Mouse (Mus musculus) neural tube, embryonic 14.5 days (tissue): ENCODE results near the gene Gm4767. TPM values are rescaled to one million over a fixed set of nuclear protein-coding genes. Genes with fewer than 3 reads are reported as not detected.
"Not testable (repeated sequence)": the region's sequence is repeated elsewhere in the genome, so short reads cannot be mapped to it uniquely, and the experiment has no call there.

Experiments used
- ATAC-seq: fragments of 200-750 bp; cut with Nextera tagmentation; 2 replicates; pipeline ENCODE4 v1.8.0; 2017; ENCODE audit warnings: low read depth, mild to moderate bottlenecking, moderate TSS enrichment, moderate library complexity
- H3K27ac ChIP-seq: fragments of 300-500 bp; sonication (generic); 2 replicates; pipeline ENCODE4 v1.5.1; 2014; ENCODE audit warnings: low read depth, mild to moderate bottlenecking, control low read depth, low read length, moderate library complexity, mixed read lengths
- H3K27me3 ChIP-seq: fragments of 300-500 bp; sonication (generic); 2 replicates; pipeline ENCODE4 v1.6.1; 2014; ENCODE audit warnings: low read length; ENCODE audit not compliant: control insufficient read depth, insufficient read depth
- H3K36me3 ChIP-seq: fragments of 300-500 bp; sonication (generic); 2 replicates; pipeline ENCODE4 v1.6.1; 2014; ENCODE audit warnings: low read length, mixed read lengths; ENCODE audit not compliant: control insufficient read depth, insufficient read depth
- H3K4me1 ChIP-seq: fragments of 300-500 bp; sonication (generic); 2 replicates; pipeline ENCODE4 v1.6.1; 2014; ENCODE audit warnings: low read length; ENCODE audit not compliant: control insufficient read depth, insufficient read depth
- H3K4me2 ChIP-seq: fragments of 300-500 bp; sonication (generic); 2 replicates; pipeline ENCODE4 v1.6.1; 2014; ENCODE audit warnings: mild to moderate bottlenecking, low read depth, low read length, control low read depth
- H3K4me3 ChIP-seq: fragments of 300-500 bp; sonication (generic); 2 replicates; pipeline ENCODE4 v1.5.1; 2014; ENCODE audit warnings: low read depth, low read length, control low read depth, mixed read lengths
- H3K9ac ChIP-seq: fragments of 300-500 bp; sonication (generic); replicated peaks from 2 replicates; pipeline ENCODE4 v1.6.1; 2014; ENCODE audit warnings: low read depth, mild to moderate bottlenecking, control low read depth, low read length, mixed read lengths
- H3K9me3 ChIP-seq: fragments of 300-500 bp; sonication (generic); 2 replicates; pipeline ENCODE4 v1.6.1; 2016; ENCODE audit warnings: low read length; ENCODE audit not compliant: control insufficient read depth
- WGBS: fragments of 180-500 bp; shearing (Covaris S2); extraction: QIAGEN DNeasy Blood & Tissue Kit; methylation state at CpG from one replicate; pipeline ENCODE4 v1.1.7; 2014; 5-methylcytosine and 5-hydroxymethylcytosine counted together
- polyA plus RNA-seq: library from polyadenylated mRNA; unstranded; fragments of >200 nt; fragmentation: Nextera tagmentation; extraction: Ambion mirVana; gene quantifications from 2 replicates; pipeline ENCODE4 v1.2.1, GENCODE M21; 2014

Gm4767 gene
- 4.5 and 5.7 TPM in 2 replicates for polyA plus RNA-seq

DNA sequence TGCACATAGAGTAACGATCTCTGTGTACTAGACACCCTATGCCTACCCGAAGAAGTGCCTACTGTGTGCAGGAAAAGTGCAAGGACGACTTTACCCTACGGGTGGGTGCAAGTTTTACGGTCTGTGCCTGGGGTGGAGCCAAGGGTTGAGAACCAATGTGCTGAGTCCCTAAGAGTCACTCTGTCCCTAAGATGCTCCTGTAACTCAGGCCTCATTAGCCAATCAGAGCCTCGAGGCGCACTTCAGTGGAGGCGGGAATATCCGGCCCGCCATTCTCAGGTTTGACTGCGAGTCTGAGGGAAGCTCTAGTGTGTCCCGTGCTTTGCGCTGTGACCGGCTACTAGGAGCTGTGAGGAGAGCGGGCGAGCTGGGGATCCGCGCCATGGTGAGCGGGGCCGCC is at the start of gene Gm4767:
Gene Gm4767 (plus strand): TSS at position 288 of the 400 bp plus-strand sequence.
- not testable (repeated sequence) for H3K27ac ChIP-seq, H3K9ac ChIP-seq, H3K4me3 ChIP-seq, H3K36me3 ChIP-seq, ATAC-seq, H3K4me1 ChIP-seq, H3K9me3 ChIP-seq, H3K27me3 ChIP-seq, H3K4me2 ChIP-seq
- 25% methylated on average over 8 of the region's 20 CpGs for WGBS

DNA sequence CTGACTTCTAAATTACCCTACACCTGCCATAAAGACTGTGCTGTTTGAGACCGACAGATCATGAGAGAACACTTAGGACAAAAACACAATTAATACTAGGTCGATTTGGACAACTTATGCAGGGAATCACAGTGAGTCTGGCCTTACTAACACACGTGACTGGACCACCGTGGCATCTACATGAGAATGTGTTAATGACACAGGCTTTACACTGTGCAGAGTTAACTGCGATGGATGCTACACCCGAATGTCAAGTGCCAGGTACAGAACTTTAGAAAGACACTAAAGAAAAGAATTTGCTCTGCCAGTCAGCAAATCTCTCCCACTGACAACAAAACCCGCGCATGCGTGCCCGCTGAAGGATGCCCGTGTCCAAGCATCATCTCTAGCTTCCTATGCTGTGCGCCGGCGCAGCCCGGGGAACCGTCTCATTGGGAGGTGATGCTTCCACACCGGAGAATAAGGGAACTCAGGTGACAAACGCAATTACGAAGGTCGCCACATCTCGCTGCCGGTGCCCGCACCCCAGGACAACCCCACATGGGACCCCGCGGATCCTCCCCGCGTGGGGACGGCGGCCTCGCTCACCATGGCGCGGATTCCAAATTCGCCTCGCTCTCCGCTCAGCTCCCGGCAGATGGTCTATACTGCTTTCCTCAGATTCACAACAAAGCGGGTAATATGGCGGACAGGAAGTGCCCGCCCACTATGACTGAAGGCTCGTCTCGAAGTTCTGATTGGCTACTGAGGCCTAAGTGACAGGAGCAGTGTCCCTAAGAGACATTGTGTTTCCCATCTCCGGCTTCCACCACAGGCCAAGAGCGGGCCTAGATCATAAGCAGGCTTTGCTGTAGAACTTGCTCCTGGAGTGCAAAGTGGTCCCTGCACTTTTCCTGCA is 41.2 kb upstream of the Gm4767 start, which contains the start of gene Gm3055:
Gene Gm3055 (minus strand): TSS at position 656 of the 898 bp plus-strand sequence.
- not testable (repeated sequence) for H3K9ac ChIP-seq, H3K4me1 ChIP-seq, H3K36me3 ChIP-seq, H3K4me2 ChIP-seq, H3K27me3 ChIP-seq, H3K27ac ChIP-seq, H3K9me3 ChIP-seq, H3K4me3 ChIP-seq
- ATAC-seq, result peak; percentile 99
- WGBS, result no CpG with 5 or more reads among the region's 43 CpGs

DNA sequence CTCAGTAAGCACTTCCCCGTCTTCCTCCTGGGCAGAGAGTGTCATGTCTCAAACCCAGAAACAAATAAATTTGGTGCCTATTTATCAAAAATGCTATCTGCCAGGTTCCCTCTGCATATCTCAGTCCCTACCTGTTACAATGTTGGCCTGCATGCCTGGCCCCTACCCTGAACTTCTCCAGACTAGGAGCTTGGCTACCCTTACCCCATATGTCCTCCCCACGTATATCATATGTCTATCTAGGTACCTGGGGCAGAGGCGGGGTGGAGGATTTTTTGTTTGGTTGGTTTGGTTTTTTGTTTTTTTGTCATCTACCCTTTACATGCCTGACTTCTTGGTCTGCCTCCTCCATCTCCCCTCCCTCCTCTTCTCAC is 40.6 kb upstream of the Gm4767 start:
- H3K4me2 ChIP-seq, H3K27ac ChIP-seq, H3K36me3 ChIP-seq, H3K9me3 ChIP-seq, H3K9ac ChIP-seq, H3K4me3 ChIP-seq, H3K4me1 ChIP-seq, H3K27me3 ChIP-seq: not testable (repeated sequence)
- ATAC-seq, result peak; percentile 45
- WGBS, result no CpG with 5 or more reads among the region's 3 CpGs

DNA sequence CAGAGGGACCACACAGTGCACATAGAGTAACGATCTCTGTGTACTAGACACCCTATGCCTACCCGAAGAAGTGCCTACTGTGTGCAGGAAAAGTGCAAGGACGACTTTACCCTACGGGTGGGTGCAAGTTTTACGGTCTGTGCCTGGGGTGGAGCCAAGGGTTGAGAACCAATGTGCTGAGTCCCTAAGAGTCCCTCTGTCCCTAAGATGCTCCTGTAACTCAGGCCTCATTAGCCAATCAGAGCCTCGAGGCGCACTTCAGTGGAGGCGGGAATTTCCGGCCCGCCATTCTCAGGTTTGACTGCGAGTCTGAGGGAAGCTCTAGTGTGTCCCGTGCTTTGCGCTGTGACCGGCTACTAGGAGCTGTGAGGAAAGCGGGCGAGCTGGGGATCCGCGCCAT is 34.2 kb downstream of the Gm4767 start:
- H3K36me3 ChIP-seq, H3K4me2 ChIP-seq, H3K4me3 ChIP-seq, H3K4me1 ChIP-seq, H3K27me3 ChIP-seq, H3K9ac ChIP-seq, H3K9me3 ChIP-seq, H3K27ac ChIP-seq: not testable (repeated sequence)
- peak; percentile 49; the same call in 1 of the 2 replicates for ATAC-seq
- WGBS, result no CpG with 5 or more reads among the region's 18 CpGs

DNA sequence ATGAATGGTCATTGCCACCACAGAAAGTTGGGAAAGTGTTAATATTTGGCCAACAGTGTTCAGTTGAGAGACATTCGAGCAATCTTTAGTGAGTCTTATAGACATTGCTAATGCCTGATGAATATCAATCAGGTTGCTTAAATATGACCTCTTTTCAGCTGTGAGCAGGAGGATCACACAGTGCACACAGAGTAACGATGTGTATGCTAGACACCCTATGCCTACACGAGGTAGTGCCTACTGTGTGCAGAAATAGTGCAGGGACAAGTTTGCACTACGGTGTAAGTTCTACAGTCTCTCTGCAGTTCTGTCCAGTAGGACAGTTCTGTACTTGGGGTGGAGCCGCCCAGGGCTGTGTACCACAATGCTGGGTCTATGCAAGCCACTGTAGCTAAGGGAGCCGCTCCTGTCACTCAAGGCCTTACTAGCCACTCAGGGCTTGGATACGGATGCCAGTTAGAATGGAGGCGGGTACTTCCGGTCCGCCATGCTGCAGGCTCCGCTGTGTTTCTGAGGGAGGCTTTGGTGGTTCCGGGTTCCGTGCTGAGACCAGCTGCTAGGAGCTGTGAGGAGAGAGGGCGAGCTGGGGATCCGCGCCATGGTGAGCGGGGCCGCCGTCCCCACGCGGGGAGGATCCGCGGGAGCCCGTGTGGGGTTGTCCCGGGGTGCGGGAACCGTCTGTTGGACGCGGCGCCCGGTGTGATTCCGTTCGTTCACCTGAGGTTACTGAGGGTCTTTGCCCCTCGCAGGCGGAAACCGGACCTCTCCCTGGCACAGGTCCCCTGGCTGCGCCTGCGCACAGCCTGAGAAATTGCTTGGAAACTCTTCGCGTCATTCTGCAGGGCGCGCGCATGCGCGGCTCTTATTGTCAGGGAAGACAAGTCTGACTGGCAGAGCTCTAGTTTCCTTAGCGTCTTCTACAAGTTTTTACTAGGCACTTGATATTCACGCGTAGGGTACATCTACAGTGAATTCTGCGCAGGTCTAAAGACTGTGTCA is 51.7 kb downstream of the Gm4767 start, which contains the start of gene Gm32687:
Gene Gm32687 (plus strand): TSS at position 526 of the 999 bp plus-strand sequence.
- not testable (repeated sequence) for H3K4me3 ChIP-seq, H3K9ac ChIP-seq, H3K9me3 ChIP-seq, H3K4me2 ChIP-seq, H3K27me3 ChIP-seq, H3K36me3 ChIP-seq, H3K27ac ChIP-seq, H3K4me1 ChIP-seq
- ATAC-seq, result peak; percentile 100
- WGBS, result 22% methylated on average over 4 of the region's 49 CpGs

Other genes starting within 250 kb of the Gm4767 start
- gene Tle2, start 237.6 kb upstream of the Gm4767 start, polyA plus RNA-seq, result 32.4 and 37.3 TPM in 2 replicates
- 5.0 and 6.6 TPM in 2 replicates for gene Tle6, start 211.1 kb upstream of the Gm4767 start, polyA plus RNA-seq
- 1.0 and 1.9 TPM in 2 replicates for gene BC025920, start 205.9 kb upstream of the Gm4767 start, polyA plus RNA-seq
- 48.9 and 53.6 TPM in 2 replicates for gene Sirt6, start 184.4 kb upstream of the Gm4767 start, polyA plus RNA-seq
- gene Ankrd24, start 183.6 kb upstream of the Gm4767 start, polyA plus RNA-seq, result 10.1 and 16.1 TPM in 2 replicates
- gene Gm10778, start 163.1 kb upstream of the Gm4767 start, polyA plus RNA-seq, result 7.4 and 8.7 TPM in 2 replicates
- 19.6 and 23.5 TPM in 2 replicates for gene Zfp433, start 107.4 kb upstream of the Gm4767 start, polyA plus RNA-seq
- gene Gm3055, start 41.0 kb upstream of the Gm4767 start, polyA plus RNA-seq, result 22.3 and 25.0 TPM in 2 replicates
- gene Gm32687, start 51.7 kb downstream of the Gm4767 start, polyA plus RNA-seq, result 14.9 and 16.5 TPM in 2 replicates
- gene Zfp781, start 118.3 kb downstream of the Gm4767 start, polyA plus RNA-seq, result 8.8 and 10.3 TPM in 2 replicates
- gene Zfp873, start 235.9 kb downstream of the Gm4767 start, polyA plus RNA-seq, result 14.3 and 16.1 TPM in 2 replicates